Mouse (Mus musculus): ENCODE measurements at regions not wholly inside any gene's neighbourhood (a gene's known extent, or its start where the extent isn't known, plus 50 kb on each side); places are given as distances from the start of the nearest gene placed in this dataset.

- no peak for TF ChIP-seq POLR2A (IDR thresholded peaks at IDR 0.05; ENCODE audit: low read depth, low read length)
- WGBS: 24% methylated on average over 4 of the region's 4 CpGs
- DNase-seq: no peak
- H3K27me3 ChIP-seq (replicated peaks; ENCODE audit: control insufficient read depth, insufficient read depth, low read length): no peaks in the 10 kb centered on the region
- H3K36me3 ChIP-seq (ENCODE audit: control insufficient read depth, insufficient read depth, low read length): no peaks in the 10 kb centered on the region
- H3K4me3 ChIP-seq (ENCODE audit: insufficient read depth, low read depth, low read length): no peak overlapping the region
- H3K4me1 ChIP-seq (ENCODE audit: control insufficient read depth, insufficient read depth, low read length): no peaks in the 10 kb centered on the region
- no peak overlapping the region for H3K27ac ChIP-seq (ENCODE audit: insufficient read depth, low read depth, low read length)
Measured at GRCm38 (mm10) chr17:44432524-44433295, 244.3 kb downstream of the Clic5 start.

- DNase-seq: no peak
- Histone ChIP-seq H3K4me3 (ENCODE audit: insufficient read depth, low read depth, low read length) (no peak overlapping the region), H3K27ac (ENCODE audit: insufficient read depth, low read depth, low read length) (no peak overlapping the region), H3K4me1 (ENCODE audit: control insufficient read depth, insufficient read depth, low read length) (no peaks in the 10 kb centered on the region), H3K27me3 (replicated peaks; ENCODE audit: control insufficient read depth, insufficient read depth, low read length) (no peaks in the 10 kb centered on the region), H3K36me3 (ENCODE audit: control insufficient read depth, insufficient read depth, low read length) (no peaks in the 10 kb centered on the region)
- TF ChIP-seq CTCF (conservative IDR thresholded peaks at IDR 0.05; ENCODE audit: insufficient read depth, insufficient read length, low read depth, low read length) (no peak), POLR2A (IDR thresholded peaks at IDR 0.05; ENCODE audit: low read depth, low read length) (no peak)
Measured at GRCm38 (mm10) chr17:44433296-44433653, 244.9 kb downstream of the Clic5 start.

- no peak overlapping the region for H3K4me3 ChIP-seq (ENCODE audit: insufficient read depth, low read depth, low read length)
- H3K27me3 ChIP-seq (replicated peaks; ENCODE audit: control insufficient read depth, insufficient read depth, low read length): no peaks in the 10 kb centered on the region
- no peak overlapping the region for H3K27ac ChIP-seq (ENCODE audit: insufficient read depth, low read depth, low read length)
- no peak for TF ChIP-seq CTCF (conservative IDR thresholded peaks at IDR 0.05; ENCODE audit: insufficient read depth, insufficient read length, low read depth, low read length)
- TF ChIP-seq POLR2A (IDR thresholded peaks at IDR 0.05; ENCODE audit: low read depth, low read length): no peak
- no peak for DNase-seq
- H3K36me3 ChIP-seq (ENCODE audit: control insufficient read depth, insufficient read depth, low read length): no peaks in the 10 kb centered on the region
- WGBS: 91% methylated on average over 9 of the region's 9 CpGs
- H3K4me1 ChIP-seq (ENCODE audit: control insufficient read depth, insufficient read depth, low read length): no peaks in the 10 kb centered on the region
Measured at GRCm38 (mm10) chr17:44436536-44437043, 248.2 kb downstream of the Clic5 start.

GRCm38 (mm10) chr17:44438526-44438925 is 250.1 kb downstream of the Clic5 start:
- no peak for TF ChIP-seq CTCF (conservative IDR thresholded peaks at IDR 0.05; ENCODE audit: insufficient read depth, insufficient read length, low read depth, low read length)
- no peak for TF ChIP-seq POLR2A (IDR thresholded peaks at IDR 0.05; ENCODE audit: low read depth, low read length)

GRCm38 (mm10) chr17:44443460-44443859 is 255.1 kb downstream of the Clic5 start:
- H3K27ac ChIP-seq (ENCODE audit: insufficient read depth, low read depth, low read length): no peak overlapping the region
- H3K4me1 ChIP-seq (ENCODE audit: control insufficient read depth, insufficient read depth, low read length): no peaks in the 10 kb centered on the region
- no peak for DNase-seq
- no peak for TF ChIP-seq CTCF (conservative IDR thresholded peaks at IDR 0.05; ENCODE audit: insufficient read depth, insufficient read length, low read depth, low read length)
- no peak for TF ChIP-seq POLR2A (IDR thresholded peaks at IDR 0.05; ENCODE audit: low read depth, low read length)
- no peak overlapping the region for H3K4me3 ChIP-seq (ENCODE audit: insufficient read depth, low read depth, low read length)
- 55% methylated on average over 11 of the region's 11 CpGs for WGBS
- no peaks in the 10 kb centered on the region for H3K36me3 ChIP-seq (ENCODE audit: control insufficient read depth, insufficient read depth, low read length)
- no peaks in the 10 kb centered on the region for H3K27me3 ChIP-seq (replicated peaks; ENCODE audit: control insufficient read depth, insufficient read depth, low read length)

More at GRCm38 (mm10) chr17:44438526-44438925, 250.1 kb downstream of the Clic5 start:
- H3K27me3 ChIP-seq (replicated peaks; ENCODE audit: control insufficient read depth, insufficient read depth, low read length): no peaks in the 10 kb centered on the region
- no peak overlapping the region for H3K4me3 ChIP-seq (ENCODE audit: insufficient read depth, low read depth, low read length)
- H3K4me1 ChIP-seq (ENCODE audit: control insufficient read depth, insufficient read depth, low read length): no peaks in the 10 kb centered on the region
- DNase-seq: no peak
- no peak overlapping the region for H3K27ac ChIP-seq (ENCODE audit: insufficient read depth, low read depth, low read length)
- H3K36me3 ChIP-seq (ENCODE audit: control insufficient read depth, insufficient read depth, low read length): no peaks in the 10 kb centered on the region

- no peaks in the 10 kb centered on the region for H3K36me3 ChIP-seq (ENCODE audit: control insufficient read depth, insufficient read depth, low read length)
- no peak for DNase-seq
- TF ChIP-seq CTCF (conservative IDR thresholded peaks at IDR 0.05; ENCODE audit: insufficient read depth, insufficient read length, low read depth, low read length): no peak
- no peak for TF ChIP-seq POLR2A (IDR thresholded peaks at IDR 0.05; ENCODE audit: low read depth, low read length)
- 82% methylated on average over 3 of the region's 3 CpGs for WGBS
- H3K27ac ChIP-seq (ENCODE audit: insufficient read depth, low read depth, low read length): no peak overlapping the region
- no peak overlapping the region for H3K4me3 ChIP-seq (ENCODE audit: insufficient read depth, low read depth, low read length)
- H3K4me1 ChIP-seq (ENCODE audit: control insufficient read depth, insufficient read depth, low read length): no peaks in the 10 kb centered on the region
- H3K27me3 ChIP-seq (replicated peaks; ENCODE audit: control insufficient read depth, insufficient read depth, low read length): no peaks in the 10 kb centered on the region
Measured at GRCm38 (mm10) chr17:44445361-44445760, 257.0 kb downstream of the Clic5 start.

All from kidney, adult 2 months (tissue).